Mouse (Mus musculus): Measurements from ENCODE around the gene Gm20388.

The Gm20388 gene

DNA sequence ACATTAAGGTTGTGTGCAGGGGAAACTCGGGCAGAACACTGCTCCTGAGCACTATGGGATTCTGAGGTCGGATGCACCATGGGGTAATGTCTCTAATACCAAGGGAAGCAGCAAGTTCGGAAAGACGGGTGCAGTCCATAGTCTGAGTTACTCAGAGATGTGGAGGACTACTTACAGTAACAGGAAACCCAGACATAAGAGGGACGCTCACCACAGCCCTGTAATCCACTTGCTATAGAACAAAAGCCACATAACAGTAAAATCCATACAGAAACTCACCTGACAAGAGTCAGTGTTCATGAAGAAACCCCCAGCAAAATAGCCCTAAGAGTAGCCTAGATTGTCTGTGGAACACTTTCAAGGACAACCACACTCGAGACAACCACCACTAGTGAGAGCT lies 3013.4 kb downstream of the Gm20388 start:
- no peak for DNase-seq (ENCODE audit: low spot score in 2 of 2)

DNA sequence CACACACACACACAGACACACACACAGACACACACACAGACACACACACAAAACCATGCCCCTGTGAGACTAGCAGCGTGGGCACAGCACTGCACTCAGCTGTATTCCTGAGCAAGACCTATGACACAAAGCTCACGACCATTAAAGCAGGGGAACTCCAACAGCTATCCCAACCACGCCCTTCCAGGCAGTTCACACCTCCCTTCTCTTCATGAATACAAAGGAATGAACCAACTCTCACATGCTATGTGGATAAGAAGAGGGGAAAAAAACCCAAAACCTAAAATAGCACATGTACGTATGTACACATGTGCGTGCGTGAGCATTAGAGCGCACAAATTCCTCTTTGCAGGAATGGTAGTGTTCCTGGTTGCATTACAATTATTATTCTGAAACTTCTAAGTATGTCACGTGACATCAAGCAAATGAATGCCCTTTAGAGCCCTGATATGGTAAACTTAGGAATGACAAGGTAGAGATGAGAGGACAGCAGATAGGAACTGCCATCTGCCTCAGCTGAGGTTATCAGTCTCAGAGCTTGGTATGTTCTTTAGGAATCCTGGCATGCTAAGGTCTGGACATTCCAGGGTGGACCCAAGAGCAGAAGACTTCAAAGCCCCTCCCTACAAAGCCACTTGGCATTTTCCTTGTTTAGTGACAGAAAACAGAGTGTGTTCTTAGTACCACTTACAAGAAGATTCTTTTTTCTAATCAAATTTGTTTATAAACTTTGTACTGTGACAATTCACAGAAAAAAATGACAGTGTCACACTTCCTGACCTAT lies 3015.5 kb downstream of the Gm20388 start:
- DNase-seq (ENCODE audit: low spot score in 2 of 2) = no peak

DNA sequence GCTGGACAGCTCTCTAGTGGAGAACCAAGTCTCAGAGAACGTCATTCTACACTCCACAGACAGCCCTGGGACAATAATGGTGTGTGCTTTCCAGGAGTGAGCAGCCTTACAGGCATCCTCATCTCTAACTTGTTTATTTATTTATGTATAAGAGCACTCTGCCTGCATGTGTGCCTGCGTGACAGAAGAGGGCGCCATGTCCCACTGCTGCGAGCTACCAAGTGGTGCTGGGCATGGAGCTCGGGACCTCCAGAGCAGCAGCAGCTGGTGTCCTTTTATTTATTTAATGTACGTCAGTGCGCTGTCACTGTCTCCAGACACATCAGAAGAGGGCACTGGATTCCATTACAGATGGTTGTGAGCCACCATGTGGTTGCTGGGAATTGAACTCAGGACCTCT lies 3016.1 kb downstream of the Gm20388 start:
- DNase-seq (ENCODE audit: low spot score in 2 of 2) = no peak

DNA sequence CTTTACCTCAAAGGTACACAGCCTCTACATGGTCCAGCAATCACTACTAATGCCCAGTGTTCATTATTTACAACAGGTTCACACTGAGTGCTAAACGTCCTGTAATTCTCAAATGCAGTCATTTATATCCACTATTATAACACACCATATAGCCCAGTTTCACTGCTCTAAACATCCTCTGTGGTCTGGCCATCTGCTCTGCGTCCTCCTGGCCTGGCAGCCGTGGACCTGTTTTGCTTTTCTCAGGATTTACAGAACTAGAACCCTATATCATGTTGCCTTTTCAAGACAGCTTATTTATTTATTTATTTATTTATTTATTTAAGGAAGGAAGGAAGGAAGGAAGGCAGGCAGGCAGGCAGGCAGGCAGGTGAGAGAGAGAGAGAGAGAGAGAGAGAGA lies 3017.2 kb downstream of the Gm20388 start:
- no peak for DNase-seq (ENCODE audit: low spot score in 2 of 2)

DNA sequence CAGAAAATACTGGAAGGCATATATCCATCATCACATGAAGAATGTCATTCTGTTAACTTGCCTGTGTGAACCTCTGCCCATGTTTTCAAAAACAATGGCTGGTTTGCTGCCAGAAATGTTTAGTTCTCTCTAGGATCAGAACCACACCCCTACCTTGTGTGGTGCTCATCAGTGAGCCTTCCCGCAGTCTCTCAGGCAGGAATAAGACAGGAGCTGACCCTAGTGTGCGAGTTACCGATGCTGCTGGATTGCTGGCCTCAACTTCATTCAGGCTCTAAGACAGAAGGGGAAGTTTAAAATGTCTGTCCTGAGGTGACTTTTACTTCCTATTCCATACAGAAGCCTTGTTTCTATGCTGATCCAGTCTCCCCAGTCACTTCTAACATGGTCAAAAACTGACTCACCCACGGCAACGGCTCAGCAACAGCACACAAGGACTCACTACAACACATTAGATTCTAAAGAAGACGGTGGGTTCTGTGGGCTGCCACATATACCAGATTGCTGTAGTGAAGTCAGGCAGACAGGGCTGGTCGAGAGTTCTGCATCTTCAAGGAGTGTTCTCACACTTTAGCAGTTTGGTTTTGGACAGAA lies 3018.1 kb downstream of the Gm20388 start:
- DNase-seq (ENCODE audit: low spot score in 2 of 2) = no peak

DNA sequence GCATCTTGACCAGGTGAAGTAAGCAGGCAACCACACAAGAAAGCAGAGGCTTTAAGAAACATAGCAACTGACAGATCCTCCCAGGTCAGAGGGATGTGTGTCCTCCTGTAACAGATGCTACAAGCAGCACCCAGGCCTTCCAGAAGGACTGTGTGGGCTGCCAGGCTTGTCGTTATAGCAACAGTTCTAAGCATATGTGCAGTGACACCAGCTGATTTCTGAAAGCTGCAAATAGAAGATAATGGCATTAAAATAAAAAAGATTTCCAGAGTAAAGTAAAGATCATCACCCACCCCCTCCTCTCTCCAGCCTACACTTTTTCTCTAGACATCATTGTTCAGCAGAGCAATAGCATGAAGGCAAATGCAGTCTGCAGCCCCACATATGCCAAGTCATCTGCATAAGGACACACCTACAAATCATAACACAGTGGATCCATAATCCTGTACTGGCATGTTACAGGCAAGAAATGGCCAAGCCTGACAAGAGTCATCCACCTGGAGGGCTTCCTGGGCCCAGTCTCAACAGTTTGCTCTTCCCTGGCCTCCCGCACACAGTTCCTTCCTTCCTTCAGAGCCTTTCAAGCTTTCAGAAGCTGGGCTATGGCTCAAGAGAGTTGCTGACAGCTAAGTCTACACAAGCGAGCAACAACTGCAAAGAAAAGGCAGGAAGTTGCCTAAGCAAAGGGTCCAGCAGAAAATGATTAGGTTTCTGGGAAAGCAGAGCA lies 3021.4 kb downstream of the Gm20388 start:
- DNase-seq (ENCODE audit: low spot score in 2 of 2) = peak; percentile 41 to 53

DNA sequence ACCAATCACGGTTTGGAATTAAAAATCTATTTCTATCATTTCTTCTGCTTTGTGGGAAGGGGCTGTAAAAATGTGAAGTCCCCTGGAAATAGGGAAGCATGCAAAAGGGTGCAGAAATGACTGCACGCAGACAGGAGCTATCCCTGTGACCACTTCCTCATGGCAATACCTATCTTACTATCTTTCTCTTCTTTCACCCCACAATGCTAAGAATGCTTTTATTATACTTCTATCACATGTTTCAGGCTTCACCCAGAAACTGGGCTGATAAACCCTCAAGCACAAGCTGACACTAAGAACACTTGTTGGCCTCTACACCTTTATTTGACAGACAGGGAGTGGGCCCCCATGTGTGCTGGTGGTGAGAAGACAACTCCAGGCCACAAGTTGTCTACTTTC lies 3021.9 kb downstream of the Gm20388 start:
- DNase-seq (ENCODE audit: low spot score in 2 of 2) = no peak

DNA sequence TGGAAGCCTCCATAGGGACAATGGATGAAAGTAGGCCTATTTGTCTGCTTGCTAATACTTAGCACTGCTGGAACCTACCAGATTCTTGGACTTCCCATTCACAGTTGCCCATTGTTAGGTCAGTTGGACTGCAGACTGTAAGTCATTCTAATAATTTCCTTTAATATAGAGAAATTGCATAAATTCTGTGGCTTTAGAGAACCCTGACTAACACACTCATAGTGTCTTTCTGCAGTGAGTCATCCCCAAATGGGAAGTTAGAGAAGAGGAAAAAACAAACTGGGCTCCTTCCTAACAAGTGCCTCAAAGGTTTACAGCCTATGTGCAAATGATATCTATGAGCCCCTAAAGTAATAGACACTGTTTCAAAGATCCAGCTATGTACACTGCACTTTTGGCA lies 3023.3 kb downstream of the Gm20388 start:
- DNase-seq (ENCODE audit: low spot score in 2 of 2) = no peak

- no peak for DNase-seq (ENCODE audit: low spot score in 2 of 2)
These were observed 3024.5 kb downstream of the Gm20388 start for GRCm38 (mm10) chr8:122935118-122935517.

DNA sequence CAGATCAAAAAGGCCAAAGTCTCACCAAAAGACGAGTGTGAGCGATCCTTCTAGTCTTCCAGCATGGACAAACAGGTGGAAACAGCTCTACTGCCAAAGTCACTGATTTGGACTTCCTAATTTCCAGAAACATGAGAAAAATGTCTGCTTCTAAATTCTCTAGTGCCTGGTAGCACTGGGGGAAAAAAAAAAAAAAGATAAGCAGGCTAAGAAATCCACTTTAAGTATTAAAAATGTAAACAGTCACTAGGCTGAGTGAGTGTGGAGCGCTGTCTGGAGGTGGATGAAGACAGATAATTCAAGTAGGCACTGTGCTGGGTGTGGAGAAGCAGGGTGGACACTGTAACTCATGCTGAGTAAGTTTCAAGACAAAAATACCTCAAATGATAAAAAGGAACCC lies 3025.3 kb downstream of the Gm20388 start:
- DNase-seq (ENCODE audit: low spot score in 2 of 2) = no peak

- no peak for DNase-seq (ENCODE audit: low spot score in 2 of 2)
These were observed 3027.0 kb downstream of the Gm20388 start for GRCm38 (mm10) chr8:122937545-122938053.

DNA sequence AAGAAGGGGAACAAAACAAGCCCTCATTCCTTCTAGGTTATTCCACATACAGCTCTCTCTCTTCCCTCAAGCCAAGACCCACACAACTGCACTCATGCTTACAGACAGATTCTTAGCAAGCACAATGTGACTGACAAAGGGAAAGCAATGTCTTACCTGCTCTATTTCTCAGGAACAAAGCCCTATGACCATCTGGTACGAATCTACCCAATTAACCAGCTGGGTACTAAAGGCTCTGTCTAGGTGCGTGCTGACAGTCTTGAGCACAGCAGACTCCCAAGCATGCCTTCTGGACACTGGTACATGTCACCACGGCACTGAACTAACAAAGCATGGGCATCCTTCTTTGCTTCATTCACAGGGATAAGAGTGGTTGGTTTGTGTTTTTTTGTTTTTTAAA lies 3027.5 kb downstream of the Gm20388 start:
- DNase-seq (ENCODE audit: low spot score in 2 of 2) = no peak

DNA sequence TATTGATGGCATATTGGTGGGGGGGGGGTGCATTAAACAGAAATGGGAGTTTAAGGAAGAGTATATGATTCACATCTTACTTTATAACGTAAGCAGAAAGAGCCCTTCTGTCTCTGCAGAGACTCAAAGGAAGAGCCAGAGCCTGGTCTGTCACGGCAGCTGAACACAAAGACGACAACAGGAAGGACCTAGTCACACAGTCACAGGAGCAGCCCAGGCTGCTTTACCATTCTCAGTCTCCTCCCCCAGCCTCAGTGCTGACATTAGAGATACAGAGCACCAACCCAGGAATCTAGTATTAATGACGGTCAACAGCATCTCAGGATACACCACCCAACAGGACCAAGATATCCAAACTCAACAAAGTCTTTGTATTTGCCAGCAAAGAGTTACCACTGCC lies 3027.9 kb downstream of the Gm20388 start:
- no peak for DNase-seq (ENCODE audit: low spot score in 2 of 2)

DNA sequence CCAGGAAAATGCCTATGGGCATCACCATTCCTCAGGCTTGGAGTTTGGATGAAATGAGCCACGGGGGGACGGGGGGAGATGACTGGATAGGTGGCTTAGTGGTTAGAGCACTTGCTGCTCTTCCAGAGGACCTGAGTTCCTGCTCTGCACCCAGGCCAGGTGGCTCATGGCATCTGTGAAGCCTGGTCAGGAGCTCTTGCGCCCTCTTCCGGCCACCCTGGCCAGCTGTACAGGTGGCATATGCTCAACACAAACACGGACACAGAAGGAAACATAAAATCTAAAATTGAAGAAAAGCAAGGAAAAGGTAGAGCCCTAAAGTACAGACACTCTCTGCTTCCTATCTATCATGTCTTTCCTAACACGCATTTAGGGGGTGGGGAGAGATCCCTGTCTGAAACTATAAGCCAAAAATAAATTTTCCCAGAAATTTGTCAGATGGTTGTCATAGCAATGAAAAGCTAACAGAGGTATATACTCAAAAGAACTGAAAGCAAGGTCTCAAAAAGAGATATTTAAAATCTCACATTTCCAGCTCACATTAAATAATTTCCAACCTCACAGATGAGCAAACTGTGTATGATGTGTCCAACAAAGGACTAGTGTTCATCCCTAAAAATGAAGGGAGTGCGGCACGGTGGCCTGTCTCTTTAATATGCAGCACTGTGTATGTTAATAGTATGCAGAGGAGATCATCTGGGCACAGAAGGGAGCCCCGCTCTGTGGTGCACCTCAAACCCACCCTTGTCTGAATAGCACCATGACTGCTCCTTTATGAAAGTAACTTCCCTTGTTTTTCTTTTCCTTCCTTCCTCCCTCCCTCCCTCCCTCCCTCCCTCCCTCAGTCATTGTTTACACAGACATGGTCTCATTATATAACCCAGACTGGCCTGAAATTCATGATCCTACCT lies 3032.4 kb downstream of the Gm20388 start:
- DNase-seq (ENCODE audit: low spot score in 2 of 2) = no peak

- DNase-seq (ENCODE audit: low spot score in 2 of 2) = no peak
These were observed 3035.1 kb downstream of the Gm20388 start for GRCm38 (mm10) chr8:122945775-122946174.

DNA sequence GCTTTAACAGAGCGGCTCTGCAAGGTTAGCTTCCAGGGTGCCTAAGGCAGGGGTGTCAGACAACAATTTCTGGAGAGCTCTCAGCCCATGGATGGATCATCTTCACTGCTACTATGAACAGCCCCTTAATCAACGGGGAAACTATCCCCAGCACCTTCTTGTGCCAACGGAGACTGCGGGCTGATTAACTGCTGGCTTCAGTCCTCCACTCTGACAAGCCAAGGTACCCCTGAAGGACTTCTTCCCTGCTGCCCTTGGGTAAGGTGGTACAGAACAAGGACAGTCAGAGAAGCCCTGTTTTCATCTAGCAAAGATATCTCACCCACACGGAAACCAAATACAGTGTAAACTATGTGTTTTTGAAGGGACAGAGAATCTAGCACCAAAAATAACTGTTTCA lies 3039.1 kb downstream of the Gm20388 start:
- DNase-seq (ENCODE audit: low spot score in 2 of 2) = no peak

- DNase-seq (ENCODE audit: low spot score in 2 of 2) = no peak
These were observed 3040.8 kb downstream of the Gm20388 start for GRCm38 (mm10) chr8:122951456-122951855.

DNA sequence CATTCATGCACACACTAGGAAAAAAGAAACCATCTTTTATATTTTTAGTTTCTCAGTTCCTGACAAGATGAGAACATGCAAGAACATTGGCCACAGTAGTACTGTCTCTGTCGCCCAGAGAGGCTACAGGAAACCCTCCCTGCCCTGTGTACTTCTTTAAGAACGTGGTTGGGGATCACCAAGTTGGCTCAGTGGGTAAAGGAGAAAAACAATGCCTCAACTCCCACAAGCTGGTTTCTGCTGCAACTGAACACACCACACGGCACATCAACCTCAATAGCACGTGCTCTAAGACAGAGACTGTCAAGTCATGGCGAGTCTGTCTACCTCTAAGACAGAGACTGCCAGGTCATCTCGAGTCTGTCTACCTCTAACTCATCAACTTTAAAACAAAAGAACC lies 3042.4 kb downstream of the Gm20388 start:
- no peak for DNase-seq (ENCODE audit: low spot score in 2 of 2)

- no peak for DNase-seq (ENCODE audit: low spot score in 2 of 2)
These were observed 3043.6 kb downstream of the Gm20388 start for GRCm38 (mm10) chr8:122954090-122954799.

DNA sequence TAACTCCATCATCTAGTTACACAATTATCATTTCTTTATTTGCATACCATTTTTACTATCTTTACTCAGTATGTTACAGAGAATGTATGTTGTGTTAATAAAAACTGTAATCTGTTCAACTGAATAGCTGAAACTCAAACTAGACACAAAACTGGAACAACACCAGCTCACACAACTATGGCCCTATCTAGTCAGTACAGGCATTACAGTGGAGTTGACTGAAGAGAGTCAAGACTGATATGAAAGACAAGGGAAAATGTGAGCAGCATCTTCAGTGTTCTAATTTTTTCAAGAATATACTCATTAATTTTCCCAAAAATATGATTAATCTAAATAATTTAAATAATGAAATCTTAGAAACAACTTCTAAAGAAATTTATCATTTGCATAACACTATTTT lies 3044.6 kb downstream of the Gm20388 start:
- no peak for DNase-seq (ENCODE audit: low spot score in 2 of 2)

GRCm38 (mm10) chr8:122955997-122956396 lies 3045.4 kb downstream of the Gm20388 start:
- DNase-seq (ENCODE audit: low spot score in 2 of 2) = no peak

Measured in frontal cortex, postnatal 25 days (tissue).